Mouse (Mus musculus): ENCODE measurements around the gene Olfr521. TPM values are rescaled to one million over a fixed set of nuclear protein-coding genes. Genes with fewer than 3 reads are reported as not detected.
"Not testable (repeated sequence)": the region's sequence is repeated elsewhere in the genome, so short reads cannot be mapped to it uniquely, and the experiment has no call there.

Gene Olfr521
- polyA plus RNA-seq, 1 experiment from 2014 or later: not detected

DNA sequence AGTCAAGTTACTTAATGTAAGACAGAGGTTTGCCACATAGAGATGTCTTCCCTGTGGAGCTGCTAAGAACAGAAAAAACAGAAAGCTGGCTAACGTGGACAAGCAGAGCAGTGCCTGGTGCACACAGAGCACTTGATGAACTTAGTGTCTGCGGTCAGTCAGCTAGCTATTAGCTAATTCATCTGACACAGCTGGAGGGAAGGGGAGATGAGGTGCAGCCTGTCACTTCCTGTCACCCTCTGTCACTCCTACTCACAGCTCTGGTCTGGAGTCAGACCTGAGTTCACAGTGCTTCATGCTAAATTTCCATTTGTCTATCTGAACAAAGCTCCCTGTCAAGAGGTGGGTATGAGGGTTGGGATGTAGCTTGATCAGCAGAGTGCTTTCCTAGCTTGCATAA lies 30.8 kb downstream of the Olfr521 start:
- Histone ChIP-seq H3K27ac (no peak overlapping the region), H3K27me3 (ENCODE audit: poor library complexity, severe bottlenecking) (peaks cover 39% of the 10 kb centered on the region), H3K4me3 (no peak overlapping the region), H3K9me3 (no peaks in the 10 kb centered on the region), H3K4me1 (peaks cover 23% of the 10 kb centered on the region), H3K36me3 (replicated peaks) (no peaks in the 10 kb centered on the region)
- no peak for DNase-seq (ENCODE audit: extremely low spot score, low spot score)
- 74% methylated on average over 2 of the region's 2 CpGs for WGBS

DNA sequence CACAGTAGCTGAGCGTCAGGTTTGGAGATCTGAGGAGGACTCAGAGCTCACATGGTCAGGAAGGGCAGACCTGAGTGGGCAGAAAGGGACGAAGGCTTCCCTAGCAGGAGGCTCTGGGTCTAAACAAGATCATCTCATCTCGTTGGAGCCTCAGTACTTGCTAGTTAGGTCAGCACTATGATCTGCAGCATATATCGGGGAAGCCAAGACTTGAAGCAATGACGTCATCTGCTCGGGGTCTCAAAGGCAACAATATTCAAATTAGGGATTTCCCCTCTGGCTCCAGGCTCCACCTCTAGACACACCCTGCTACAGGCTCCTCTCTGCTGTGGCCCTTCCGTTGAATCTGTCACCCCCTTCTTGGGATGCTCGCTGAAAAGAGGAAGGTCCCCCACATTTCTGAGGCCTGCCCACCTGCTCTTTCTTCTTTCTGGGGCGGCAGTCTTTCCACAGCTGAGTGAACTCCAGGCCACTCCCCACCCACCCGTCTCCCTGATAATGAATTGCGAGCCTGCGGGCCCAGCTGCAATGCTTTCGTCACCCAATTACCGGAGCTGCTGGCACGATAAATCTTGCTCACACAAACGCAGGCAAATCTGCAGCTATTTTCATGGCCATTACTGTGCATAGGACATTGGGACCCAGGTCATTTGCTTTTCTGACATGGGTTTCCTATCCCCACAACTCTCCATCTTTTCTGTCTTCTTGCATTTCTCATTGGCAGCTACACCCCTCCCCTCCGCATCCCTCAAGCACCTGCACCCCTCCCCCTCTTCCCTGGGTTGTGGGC lies 32.1 kb downstream of the Olfr521 start:
- Histone ChIP-seq H3K4me1 (peaks cover 23% of the 10 kb centered on the region), H3K36me3 (replicated peaks) (no peaks in the 10 kb centered on the region), H3K4me3 (peak overlapping the region; percentile 41), H3K27me3 (ENCODE audit: poor library complexity, severe bottlenecking) (peaks cover 39% of the 10 kb centered on the region), H3K9me3 (no peaks in the 10 kb centered on the region), H3K27ac (no peak overlapping the region)
- 11% methylated on average over 17 of the region's 17 CpGs for WGBS
- no peak for DNase-seq (ENCODE audit: extremely low spot score, low spot score)

DNA sequence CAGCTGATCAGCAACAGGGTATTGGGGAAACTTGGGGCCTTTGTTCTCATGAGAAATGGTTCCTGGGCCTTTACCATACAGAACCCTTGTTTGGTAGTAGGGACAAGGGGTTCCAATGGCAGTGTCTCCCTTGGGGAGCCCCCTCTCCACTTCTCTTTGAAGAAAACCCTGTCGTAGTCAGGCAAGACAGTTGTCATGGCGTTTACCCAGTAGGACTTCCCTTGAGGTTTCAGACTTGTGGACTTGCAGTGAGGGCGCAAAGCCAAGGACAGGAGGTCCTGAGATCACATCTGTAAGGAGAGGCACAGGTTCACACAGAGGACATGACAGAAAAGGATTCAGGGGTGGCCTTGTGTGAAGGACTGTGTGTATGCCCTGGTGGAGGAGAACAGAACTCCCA lies 33.2 kb downstream of the Olfr521 start:
- H3K4me1 ChIP-seq: peaks cover 23% of the 10 kb centered on the region
- 78% methylated on average over 3 of the region's 3 CpGs for WGBS
- no peaks in the 10 kb centered on the region for H3K9me3 ChIP-seq
- H3K4me3 ChIP-seq: no peak overlapping the region
- no peak for DNase-seq (ENCODE audit: extremely low spot score, low spot score)
- no peak overlapping the region for H3K27ac ChIP-seq
- H3K36me3 ChIP-seq (replicated peaks): no peaks in the 10 kb centered on the region
- H3K27me3 ChIP-seq (ENCODE audit: poor library complexity, severe bottlenecking): peaks cover 39% of the 10 kb centered on the region

DNA sequence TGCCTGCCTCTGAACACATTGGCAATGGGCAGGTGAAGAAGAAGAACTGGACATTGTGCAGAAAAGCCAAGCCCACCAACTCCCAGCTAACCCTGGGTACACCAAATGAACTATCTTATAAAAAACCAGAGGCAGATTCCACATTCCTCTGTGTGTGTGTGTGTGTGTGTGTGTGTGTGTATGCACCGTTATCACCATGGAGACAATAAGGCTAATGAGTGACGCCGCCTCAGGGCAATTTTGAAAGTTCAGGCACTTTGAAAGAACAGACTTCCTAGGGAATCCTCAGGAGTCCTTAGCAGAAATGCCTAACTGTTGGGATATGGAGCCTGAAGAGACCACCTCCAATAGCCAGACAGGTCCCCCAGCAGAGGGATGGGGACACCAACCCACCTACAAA lies 34.0 kb downstream of the Olfr521 start:
- DNase-seq (ENCODE audit: extremely low spot score, low spot score): no peak
- 90% methylated on average over 3 of the region's 3 CpGs for WGBS
- H3K9me3 ChIP-seq: no peaks in the 10 kb centered on the region

DNA sequence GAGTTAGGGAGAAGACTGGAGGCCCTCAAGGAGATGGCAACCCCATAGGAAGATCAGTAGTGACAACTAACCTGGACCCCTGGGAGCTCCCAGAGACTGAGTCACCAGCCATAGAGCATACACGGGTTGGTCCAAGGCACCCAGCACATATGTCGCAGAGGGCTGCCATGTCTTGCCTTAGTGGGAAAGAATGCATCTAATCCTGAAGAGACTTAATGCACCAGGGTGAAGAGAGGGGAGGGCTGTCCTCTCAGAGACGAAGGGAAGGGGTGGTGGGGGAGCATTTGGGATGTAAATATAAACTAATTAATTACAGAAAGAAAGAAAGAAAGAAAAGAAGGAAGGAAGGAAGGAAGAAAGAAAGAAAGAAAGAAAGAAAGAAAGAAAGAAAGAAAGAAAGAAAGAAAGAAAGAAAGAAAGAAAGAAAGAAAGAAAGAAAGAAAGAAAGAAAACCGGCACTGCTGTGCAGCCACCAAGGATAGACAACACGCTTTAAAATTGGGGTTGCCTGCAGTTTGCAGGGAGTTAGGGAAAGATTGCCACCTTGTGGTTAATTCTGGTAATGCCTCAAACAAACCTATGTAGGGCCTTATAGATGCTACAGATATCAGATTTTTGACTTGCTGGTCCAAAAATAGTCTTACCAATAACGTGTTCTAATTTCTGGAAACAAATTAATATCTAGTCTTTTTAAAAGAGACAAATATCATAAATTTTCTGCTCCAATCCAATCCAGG lies 34.8 kb downstream of the Olfr521 start:
- H3K9me3 ChIP-seq: no peaks in the 10 kb centered on the region
- peak; percentile 40 for DNase-seq (ENCODE audit: extremely low spot score, low spot score)
- no peak overlapping the region for H3K4me3 ChIP-seq
- WGBS: 35% methylated on average over 6 of the region's 6 CpGs
- H3K4me1 ChIP-seq: peaks cover 23% of the 10 kb centered on the region
- H3K36me3 ChIP-seq (replicated peaks): no peaks in the 10 kb centered on the region
- H3K27me3 ChIP-seq (ENCODE audit: poor library complexity, severe bottlenecking): peaks cover 39% of the 10 kb centered on the region
- H3K27ac ChIP-seq: no peak overlapping the region

More for the DNA sequence above, 34.0 kb downstream of the Olfr521 start:
- H3K36me3 ChIP-seq (replicated peaks): no peaks in the 10 kb centered on the region
- H3K4me1 ChIP-seq: peaks cover 23% of the 10 kb centered on the region
- H3K27ac ChIP-seq: no peak overlapping the region
- no peak overlapping the region for H3K4me3 ChIP-seq
- peaks cover 39% of the 10 kb centered on the region for H3K27me3 ChIP-seq (ENCODE audit: poor library complexity, severe bottlenecking)

DNA sequence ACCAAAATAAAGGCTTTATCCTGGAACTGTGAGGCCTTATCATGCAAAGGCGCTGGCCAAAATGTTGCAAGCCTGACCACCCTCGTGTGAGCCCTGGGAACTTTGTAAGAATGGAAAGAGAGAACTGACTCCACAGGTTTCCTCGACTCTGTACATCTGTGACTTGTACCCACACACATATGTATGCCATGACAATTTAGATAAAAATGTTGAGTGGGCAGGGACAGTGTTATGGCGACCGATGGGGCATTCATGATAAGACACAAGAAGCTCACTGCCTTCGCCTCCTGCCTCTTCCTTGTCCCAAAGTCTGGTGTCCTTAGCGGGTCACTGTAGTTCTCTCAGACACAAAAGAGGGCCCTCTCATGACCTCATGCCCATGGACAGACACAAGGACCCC lies 35.8 kb downstream of the Olfr521 start:
- Histone ChIP-seq H3K4me1 (peaks cover 23% of the 10 kb centered on the region), H3K27ac (no peak overlapping the region), H3K27me3 (ENCODE audit: poor library complexity, severe bottlenecking) (peaks cover 34% of the 10 kb centered on the region), H3K9me3 (no peaks in the 10 kb centered on the region), H3K36me3 (replicated peaks) (no peaks in the 10 kb centered on the region), H3K4me3 (no peak overlapping the region)
- WGBS: 79% methylated on average over 7 of the region's 7 CpGs
- no peak for DNase-seq (ENCODE audit: extremely low spot score, low spot score)

DNA sequence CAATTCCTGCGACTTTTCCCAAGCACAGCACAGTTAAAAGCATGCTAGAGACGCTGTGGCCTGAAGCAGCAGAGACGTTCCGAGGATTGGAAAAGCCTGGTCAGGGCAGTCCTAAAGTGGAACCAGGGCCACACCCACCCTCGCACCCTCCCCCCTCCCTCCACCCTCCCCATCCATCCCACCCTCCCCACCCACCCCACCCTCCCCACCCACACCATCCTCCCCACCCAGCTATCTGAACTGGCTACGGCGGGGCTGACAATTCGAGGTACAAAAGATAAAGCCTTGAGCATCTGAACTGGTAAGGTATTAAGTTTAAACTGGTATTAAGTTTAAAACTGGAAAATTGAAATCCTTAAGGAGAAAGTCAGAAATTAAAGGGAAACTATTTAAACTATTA lies 40.2 kb downstream of the Olfr521 start:
- Histone ChIP-seq H3K27me3 (ENCODE audit: poor library complexity, severe bottlenecking) (no peaks in the 10 kb centered on the region), H3K27ac (no peak overlapping the region), H3K9me3 (no peaks in the 10 kb centered on the region), H3K4me1 (no peaks in the 10 kb centered on the region), H3K4me3 (no peak overlapping the region), H3K36me3 (replicated peaks) (no peaks in the 10 kb centered on the region)
- WGBS: 74% methylated on average over 8 of the region's 8 CpGs
- no peak for DNase-seq (ENCODE audit: extremely low spot score, low spot score)

DNA sequence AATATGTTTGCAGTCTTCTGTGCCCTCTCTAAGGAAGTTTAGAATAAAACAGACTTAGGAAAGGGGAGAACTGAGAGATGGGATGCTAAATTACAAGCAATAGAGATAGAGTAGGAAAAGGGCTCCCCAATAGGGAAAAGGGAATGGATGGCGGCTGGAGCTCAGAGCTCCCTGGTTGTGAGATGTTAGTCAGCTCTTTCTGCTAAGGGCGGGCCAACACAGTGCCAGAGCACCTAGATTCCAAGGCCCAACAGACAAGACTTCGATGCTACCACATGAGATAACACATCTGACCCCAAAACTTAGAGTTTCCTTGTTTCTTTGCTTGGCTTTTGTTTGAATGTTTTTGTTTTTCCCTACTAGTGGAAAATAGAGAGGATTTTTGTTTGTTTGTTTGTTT lies 40.7 kb downstream of the Olfr521 start:
- not testable (repeated sequence) for H3K36me3 ChIP-seq (replicated peaks); H3K9me3 ChIP-seq; H3K4me3 ChIP-seq; H3K4me1 ChIP-seq; DNase-seq (ENCODE audit: extremely low spot score, low spot score); H3K27ac ChIP-seq; H3K27me3 ChIP-seq (ENCODE audit: poor library complexity, severe bottlenecking)
- 84% methylated on average over 3 of the region's 3 CpGs for WGBS

DNA sequence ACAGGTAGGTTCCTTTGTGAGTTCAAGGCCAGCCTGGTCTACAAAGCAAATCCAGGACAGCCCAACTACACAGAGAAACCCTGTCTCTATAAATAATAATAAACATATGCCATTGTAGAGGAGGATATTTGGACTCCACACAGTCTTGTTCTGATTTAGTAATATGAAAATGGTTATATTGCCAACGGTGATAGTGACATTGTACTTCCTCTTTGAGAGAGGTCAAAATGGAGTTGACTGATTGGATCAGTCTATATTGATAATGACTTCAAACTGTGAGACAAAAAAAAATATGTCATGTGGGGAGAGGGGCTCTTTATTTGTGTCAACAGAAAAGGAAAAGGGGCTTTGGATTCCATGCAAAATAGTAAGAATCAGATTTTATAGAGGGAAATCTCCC lies 42.0 kb downstream of the Olfr521 start:
- Histone ChIP-seq H3K4me3 (no peak overlapping the region), H3K36me3 (replicated peaks) (no peaks in the 10 kb centered on the region), H3K27ac (no peak overlapping the region), H3K4me1 (no peaks in the 10 kb centered on the region), H3K9me3 (no peaks in the 10 kb centered on the region), H3K27me3 (ENCODE audit: poor library complexity, severe bottlenecking) (no peaks in the 10 kb centered on the region)
- no peak for DNase-seq (ENCODE audit: extremely low spot score, low spot score)
- 91% methylated on average over 1 of the region's 1 CpGs for WGBS

DNA sequence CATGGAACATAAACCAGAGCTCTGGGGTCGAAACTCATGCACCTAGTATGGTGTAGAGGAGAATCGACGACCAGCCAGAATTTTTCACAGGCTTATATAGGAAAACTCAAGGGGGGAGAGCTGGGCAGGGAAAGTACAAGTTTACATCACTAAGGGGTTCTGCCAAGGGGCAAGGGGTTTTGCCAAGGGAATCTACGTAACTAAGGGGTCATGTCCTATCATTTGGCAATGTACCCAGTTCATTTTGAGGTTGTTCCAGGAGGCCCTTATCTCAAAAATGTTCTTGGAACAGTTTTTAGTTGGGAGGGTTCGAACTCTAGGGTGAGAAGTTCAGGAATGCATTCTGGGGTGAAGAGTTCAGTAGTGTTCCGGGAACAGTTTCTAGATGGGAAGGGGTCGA lies 43.7 kb downstream of the Olfr521 start:
- WGBS: 82% methylated on average over 7 of the region's 7 CpGs
- H3K4me3 ChIP-seq; H3K27ac ChIP-seq; H3K4me1 ChIP-seq; H3K27me3 ChIP-seq (ENCODE audit: poor library complexity, severe bottlenecking); H3K36me3 ChIP-seq (replicated peaks); H3K9me3 ChIP-seq; DNase-seq (ENCODE audit: extremely low spot score, low spot score): not testable (repeated sequence)

DNA sequence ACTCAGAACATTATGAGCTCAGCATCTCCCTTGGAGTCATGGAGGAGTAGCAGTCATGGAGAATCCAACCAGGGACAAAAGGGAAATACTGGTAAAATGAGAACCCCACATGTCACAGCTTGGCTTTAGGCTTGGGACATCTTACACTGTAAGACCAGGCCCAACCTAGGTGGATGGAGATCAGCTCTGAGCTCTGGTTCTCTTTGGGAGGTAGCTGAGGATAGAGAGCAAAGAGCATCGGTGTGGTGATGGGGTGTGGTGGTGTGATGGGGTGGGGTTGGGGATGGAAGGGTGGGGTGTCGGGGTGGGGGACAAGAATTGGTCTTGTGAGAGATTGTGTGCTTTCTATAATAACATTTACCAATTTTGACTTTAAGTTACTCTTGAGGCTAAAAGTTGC lies 47.5 kb downstream of the Olfr521 start:
- 87% methylated on average over 2 of the region's 2 CpGs for WGBS
- Histone ChIP-seq H3K27me3 (ENCODE audit: poor library complexity, severe bottlenecking) (no peaks in the 10 kb centered on the region), H3K27ac (no peak overlapping the region), H3K4me3 (no peak overlapping the region), H3K9me3 (no peaks in the 10 kb centered on the region), H3K4me1 (no peaks in the 10 kb centered on the region), H3K36me3 (replicated peaks) (peaks cover 3% of the 10 kb centered on the region; the same call in 1 of the 2 replicates)
- DNase-seq (ENCODE audit: extremely low spot score, low spot score): no peak

DNA sequence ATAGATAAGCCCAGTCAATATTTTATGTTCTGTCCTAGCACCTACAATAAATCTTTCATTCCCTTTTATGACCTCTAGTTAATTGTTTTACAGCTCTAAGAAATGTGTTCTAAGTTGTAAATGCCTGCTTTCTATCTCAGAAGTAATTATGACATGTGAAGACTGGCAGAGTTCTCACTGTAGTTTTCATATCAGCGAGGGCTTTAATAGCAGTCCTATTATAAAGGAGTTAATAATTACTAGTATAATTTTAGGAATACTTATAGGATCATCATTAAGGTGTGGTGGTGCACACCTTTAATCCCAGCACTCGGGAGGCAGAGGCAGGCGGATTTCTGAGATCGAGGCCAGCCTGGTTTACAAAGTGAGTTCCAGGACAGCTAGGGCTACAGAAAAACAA lies 48.4 kb downstream of the Olfr521 start:
- no peak for DNase-seq (ENCODE audit: extremely low spot score, low spot score)
- Histone ChIP-seq H3K36me3 (replicated peaks) (peaks cover 3% of the 10 kb centered on the region; the same call in 1 of the 2 replicates), H3K27ac (no peak overlapping the region), H3K9me3 (no peaks in the 10 kb centered on the region), H3K4me3 (no peak overlapping the region), H3K27me3 (ENCODE audit: poor library complexity, severe bottlenecking) (no peaks in the 10 kb centered on the region), H3K4me1 (no peaks in the 10 kb centered on the region)
- WGBS: 93% methylated on average over 4 of the region's 4 CpGs

DNA sequence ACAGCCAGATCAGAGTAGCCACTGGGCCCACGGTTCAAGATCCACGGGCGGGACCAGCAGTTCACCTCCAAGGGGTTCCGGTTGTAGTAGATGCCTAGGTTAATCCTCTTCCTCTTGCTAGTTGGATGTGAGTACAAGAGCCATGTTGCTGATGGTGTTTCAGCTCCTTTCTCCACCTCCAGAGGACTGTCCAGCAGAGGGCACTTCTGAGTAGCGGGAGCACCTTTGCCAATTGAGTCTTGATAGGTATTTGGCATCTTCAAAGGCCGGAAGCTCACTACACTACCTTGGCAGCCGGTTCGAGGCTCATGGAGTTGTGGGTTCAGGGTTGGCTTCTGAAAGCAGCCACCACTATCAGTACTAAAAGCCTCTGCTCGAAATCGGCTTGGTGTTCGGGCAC lies 50.1 kb downstream of the Olfr521 start:
- Histone ChIP-seq H3K36me3 (replicated peaks) (peaks cover 3% of the 10 kb centered on the region; the same call in 1 of the 2 replicates), H3K9me3 (no peaks in the 10 kb centered on the region), H3K4me3 (no peak overlapping the region), H3K4me1 (peaks cover 4% of the 10 kb centered on the region; the same call in 1 of the 2 replicates), H3K27me3 (ENCODE audit: poor library complexity, severe bottlenecking) (no peaks in the 10 kb centered on the region), H3K27ac (no peak overlapping the region)
- DNase-seq (ENCODE audit: extremely low spot score, low spot score): no peak
- WGBS: 85% methylated on average over 11 of the region's 11 CpGs

Measured in forebrain, embryonic 10.5 days (tissue).